Mouse (Mus musculus) gastrocnemius, postnatal 25 days (tissue): Measurements from ENCODE around the gene Hist3h2a. TPM values are rescaled to one million over a fixed set of nuclear protein-coding genes. Genes with fewer than 3 reads are reported as not detected.

Experiments used
- DNase-seq: peaks from one replicate; pipeline ENCODE4 v3.0.0; 2022
- microRNA-seq, 2 experiments: library from miRNA; unstranded; fragments of <30 nt; microRNA quantifications; one replicate each; pipeline ENCODE4 v1.2.0; 2021; ENCODE audit warnings: borderline replicate concordance in 2 of 2
- total RNA-seq, 2 experiments: library from RNA; stranded (reverse); gene quantifications; 1 replicate in 1 of 2; 2 replicates in 1 of 2; pipeline ENCODE4 v1.2.3; 2021

Hist3h2a gene
- total RNA-seq, 2 experiments from 2014 or later = 10.1 to 11.1 TPM

DNA sequence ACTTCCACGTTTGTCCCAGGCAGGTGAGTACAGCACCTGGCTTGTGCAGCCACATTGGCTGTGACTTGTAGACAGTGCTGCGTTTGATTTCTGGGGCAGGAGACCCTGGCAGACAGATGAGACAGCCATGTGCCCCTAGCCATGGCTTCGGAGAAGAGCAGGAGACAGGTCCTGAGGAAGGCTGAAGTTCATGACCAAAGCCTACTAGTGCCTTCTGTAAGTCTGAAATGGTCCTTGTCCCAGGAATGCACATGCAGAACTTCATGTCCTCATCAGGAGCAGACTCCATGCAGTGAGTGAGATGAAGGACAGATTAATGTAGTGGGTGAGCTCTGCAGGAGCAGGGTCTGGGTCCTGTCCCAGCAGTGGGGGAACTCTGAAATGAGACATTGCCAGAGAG, 37.4 kb downstream of the Hist3h2a start:
- no peak for DNase-seq

DNA sequence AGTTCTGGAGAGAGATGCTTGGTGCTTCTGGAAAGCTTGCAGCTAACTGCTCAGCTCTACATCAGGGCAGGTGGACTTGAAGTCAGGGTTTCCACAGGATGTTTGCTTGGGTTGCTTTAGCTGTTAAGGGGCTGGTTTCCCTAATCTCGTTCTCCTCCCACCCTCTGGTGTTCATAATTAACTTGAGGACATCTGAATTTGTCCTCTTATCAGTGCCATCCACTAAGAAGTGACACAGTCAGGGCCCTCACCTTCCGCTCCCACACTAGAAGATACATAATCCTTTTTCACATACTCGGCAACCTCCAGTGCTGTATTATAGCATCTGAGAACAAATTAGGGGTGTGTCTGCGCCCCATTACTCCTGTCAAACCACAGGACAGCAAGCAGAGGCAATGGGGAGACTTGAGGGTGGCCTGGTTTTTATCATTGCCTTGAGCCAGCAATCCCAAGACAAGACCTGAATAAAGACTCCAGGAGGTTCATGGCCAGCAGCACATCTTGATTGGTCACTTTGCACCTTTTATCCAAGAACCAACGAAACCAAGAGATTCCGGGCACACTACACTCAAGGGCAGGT, 38.7 kb downstream of the Hist3h2a start:
- no peak for DNase-seq

DNA sequence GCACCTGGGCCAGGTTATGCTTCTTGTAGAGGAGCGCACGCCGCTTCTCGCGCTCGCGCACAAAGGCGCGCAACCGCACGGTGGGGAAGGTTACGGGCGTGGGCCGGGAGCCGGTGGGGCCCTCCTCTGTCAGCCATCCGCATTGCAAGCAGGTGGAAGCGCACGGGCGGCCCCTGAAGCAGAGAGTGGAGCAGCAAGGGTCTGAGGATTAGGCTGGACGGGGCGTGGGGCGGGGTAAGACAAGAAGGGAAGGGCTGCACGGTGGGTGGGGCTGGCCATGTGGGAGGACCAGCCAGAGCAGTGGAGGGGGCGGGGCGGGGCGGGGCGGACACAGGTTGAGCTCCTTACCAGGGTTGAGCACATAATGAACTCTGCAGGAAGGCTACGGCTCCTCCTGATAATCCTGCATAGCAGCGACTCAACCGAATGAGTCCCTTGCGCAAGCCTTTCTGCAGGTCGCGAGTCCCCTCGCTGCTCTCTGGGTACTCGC, 39.9 kb downstream of the Hist3h2a start:
- no peak for DNase-seq

DNA sequence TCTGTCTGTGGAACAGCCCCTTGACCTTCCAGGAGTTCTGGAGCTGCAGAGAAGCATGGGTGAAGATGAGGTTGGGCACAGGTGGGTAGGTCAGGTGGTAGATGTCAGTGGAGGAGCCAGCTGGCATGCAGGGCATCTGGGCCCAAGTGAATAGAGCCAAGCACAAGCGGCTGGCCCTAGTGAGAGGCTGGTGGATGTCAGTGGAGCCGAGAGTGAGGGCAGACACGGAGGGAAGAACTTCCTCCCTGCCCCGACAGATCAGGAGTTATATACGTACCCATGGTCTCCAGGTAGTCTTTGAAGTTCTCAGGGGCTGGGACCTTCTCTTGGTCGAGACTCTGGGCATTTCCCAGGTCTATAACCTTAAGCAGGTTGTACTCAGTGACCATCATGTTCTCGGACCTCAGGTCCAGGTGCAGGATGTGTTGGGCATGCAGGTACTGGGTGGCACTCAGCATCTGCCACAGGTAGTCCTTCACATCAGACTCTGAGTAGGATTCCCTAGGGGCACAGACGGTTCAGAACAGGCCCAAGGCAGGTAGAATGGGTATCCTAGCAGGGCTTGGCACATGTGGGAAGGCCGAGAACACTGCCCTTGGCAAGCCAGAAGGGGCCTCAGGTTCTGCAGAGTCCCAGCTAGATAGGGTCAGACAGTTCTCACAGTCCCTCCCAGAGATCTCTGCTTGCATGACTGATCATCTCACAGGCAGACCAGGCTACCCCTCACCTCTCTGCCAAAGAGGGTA, 40.7 kb downstream of the Hist3h2a start:
- no peak for DNase-seq

DNA sequence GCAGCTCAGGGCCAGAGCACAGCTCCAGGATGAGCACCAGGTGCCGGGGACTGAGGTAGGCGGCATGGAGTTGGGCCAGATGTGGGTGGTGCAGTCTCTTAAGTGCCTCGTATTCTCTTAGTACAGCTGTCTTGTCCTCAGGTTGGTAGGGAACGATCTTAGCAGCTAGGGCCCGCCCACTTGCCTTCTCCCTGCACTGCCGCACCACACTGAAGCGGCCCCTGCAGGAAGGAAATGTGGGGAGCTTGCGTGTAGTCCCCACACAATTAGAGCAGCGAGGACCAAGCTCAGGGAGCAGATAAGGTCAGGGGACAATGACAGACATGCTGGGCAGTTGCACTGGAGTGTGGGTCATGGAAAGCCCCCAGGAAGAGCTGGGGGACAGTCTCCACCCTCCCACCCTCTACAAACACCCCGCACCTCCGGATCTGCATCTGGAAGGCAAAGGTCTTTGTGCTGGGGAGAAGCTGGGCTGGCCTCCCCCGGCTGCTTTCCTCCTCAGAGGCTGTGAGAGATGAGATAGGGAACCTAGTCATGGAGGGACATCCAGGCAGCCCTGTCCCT, 41.4 kb downstream of the Hist3h2a start:
- DNase-seq = no peak

DNA sequence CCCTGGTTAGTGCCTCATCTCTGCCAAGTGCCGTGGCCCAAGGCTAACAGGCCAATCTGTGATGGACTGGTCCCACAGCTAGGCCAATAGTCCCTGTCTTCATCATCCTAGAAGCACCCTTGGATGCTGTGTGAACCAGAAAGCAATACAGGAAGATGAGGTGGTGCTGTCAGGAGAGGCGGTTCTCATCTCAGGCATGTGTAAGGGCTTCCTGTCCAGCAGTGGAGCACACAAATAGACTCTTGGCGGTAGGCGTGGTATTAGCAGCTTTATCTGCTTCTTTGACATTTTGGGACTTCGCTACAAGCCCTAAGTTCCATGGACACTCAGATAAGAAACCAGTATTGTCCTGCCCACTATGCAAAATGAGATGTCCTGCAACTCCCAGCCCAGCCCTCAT, 43.1 kb downstream of the Hist3h2a start:
- no peak for DNase-seq

DNA sequence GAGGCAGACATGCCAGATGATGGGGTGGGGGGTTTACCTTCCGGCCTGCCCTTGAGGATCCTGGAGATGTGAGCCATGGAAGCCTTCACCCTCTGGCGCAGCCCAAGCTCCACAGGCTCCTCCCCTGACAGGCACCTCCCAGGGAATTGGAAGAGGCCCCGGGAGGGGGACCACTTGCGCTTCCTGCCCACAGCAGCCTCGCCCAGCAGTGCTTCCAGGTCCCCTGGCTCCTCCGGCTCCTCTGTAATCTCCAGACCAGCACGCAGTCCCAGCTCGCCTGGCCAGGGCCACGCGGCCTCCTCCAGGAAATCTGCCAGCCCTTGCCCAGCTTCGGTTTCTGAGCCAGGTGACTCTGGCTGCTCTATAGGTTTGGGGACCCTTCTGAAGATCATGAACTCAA, 44.7 kb downstream of the Hist3h2a start:
- DNase-seq = no peak

DNA sequence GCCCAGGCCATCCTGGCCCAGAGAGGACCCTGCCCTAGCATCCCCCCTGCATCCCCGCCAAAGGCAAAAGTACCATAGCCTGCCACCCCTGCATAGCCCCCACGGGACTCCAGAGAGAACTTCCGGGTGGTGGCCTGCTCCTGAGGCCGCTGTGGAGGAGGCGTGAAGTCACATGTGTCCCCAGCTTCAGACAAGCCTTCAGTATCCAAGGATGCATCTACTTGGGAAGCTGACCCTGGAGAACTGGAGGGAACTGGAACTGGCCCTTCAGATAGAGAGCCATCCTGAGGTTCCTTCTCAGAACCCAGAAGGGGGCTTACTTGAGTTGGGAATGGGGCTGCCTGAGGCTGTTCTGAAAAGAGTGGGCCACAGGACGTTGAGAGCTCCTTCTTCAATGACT, 45.3 kb downstream of the Hist3h2a start:
- DNase-seq = no peak

GRCm38 (mm10) chr11:59000635-59001034, 46.1 kb downstream of the Hist3h2a start:
- no peak for DNase-seq

DNA sequence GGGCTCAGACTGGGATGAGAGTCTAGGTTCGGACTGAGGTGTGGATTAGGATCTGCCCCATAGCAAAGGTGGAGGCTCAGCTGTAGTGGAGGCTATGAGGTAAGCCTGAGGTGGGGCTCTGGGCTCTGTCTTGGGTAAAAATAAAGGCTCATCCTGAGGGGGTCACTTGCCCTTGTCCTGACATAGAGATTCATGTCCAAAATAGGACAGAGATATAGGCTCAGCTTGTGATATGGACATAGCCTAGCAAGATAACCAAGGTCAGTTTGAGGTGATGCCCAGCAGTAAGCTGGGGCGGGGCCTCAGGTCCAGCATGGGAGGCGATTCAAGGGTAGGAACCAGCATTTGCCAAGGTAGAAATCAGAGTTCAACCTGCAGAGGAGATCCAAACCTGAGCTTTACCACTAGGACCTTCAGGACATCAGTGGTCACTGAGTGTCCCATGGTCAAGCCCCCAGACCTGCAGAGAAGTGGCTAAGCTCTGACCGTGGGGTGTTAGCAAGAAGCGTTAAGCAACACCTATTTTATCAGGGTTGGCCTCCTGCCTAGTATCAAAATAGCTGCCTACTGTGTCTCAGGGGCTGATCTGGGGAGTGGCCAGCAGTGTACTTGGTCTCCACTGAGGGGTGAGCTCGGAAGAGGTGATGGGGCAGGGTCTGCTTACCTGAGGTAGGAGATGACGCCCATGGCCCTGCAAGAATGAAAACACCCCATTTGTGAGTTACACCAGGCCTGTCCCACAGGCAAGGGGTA, 48.0 kb downstream of the Hist3h2a start:
- no peak for DNase-seq

Small RNAs within 50 kb of the gene (microRNA-seq; reads per million reads assigned to microRNA genes)
- 0 to 0.26 reads per million in 2 experiments for gene Gm44313

Other genes with a start within 250 kb of the Hist3h2a start
- not detected for gene Olfr318, start 230.7 kb upstream of the Hist3h2a start, total RNA-seq
- not detected for gene Olfr317, start 215.5 kb upstream of the Hist3h2a start, total RNA-seq
- gene Olfr316, start 202.0 kb upstream of the Hist3h2a start, total RNA-seq = not detected
- gene Olfr315, start 181.5 kb upstream of the Hist3h2a start, total RNA-seq = not detected
- not detected for gene Olfr314, start 171.7 kb upstream of the Hist3h2a start, total RNA-seq
- gene Fam183b, start 152.7 kb upstream of the Hist3h2a start, total RNA-seq = not detected
- not detected for gene Olfr313, start 139.7 kb upstream of the Hist3h2a start, total RNA-seq
- gene Olfr312, start 125.4 kb upstream of the Hist3h2a start, total RNA-seq = not detected
- not detected for gene Olfr311, start 115.4 kb upstream of the Hist3h2a start, total RNA-seq
- 1 to 10 TPM in 1 of 2 experiments, under 1 TPM in 1; 0.61 to 1.0 TPM for gene Gm12258, start 107.5 kb upstream of the Hist3h2a start, total RNA-seq
- gene 2810021J22Rik, start 87.5 kb upstream of the Hist3h2a start, total RNA-seq = 1 to 10 TPM in 1 of 2 experiments, under 1 TPM in 1; 0.90 to 1.4 TPM
- gene Zfp39, start 50.5 kb upstream of the Hist3h2a start, total RNA-seq = 1 to 10 TPM; 2.7 to 3.0 TPM
- not detected for gene Btnl10, start 36.8 kb upstream of the Hist3h2a start, total RNA-seq
- 100 to 1,000 TPM in 1 of 2 experiments, 10 to 100 TPM in 1; 99.3 to 105 TPM for gene Rnf187, start 15.8 kb upstream of the Hist3h2a start, total RNA-seq
- 1 to 10 TPM; 1.1 to 1.2 TPM for gene Hist3h2ba, start 5.8 kb upstream of the Hist3h2a start, total RNA-seq
- gene Trim17, start within 50 bp of the Hist3h2a start, total RNA-seq = under 1 TPM; 0.13 to 0.18 TPM
- gene Trim11, start 23.4 kb downstream of the Hist3h2a start, total RNA-seq = 1 to 10 TPM; 6.7 to 8.1 TPM
- gene Obscn, start 181.7 kb downstream of the Hist3h2a start, total RNA-seq = 1,000 to 10,000 TPM; 1,440 to 1,520 TPM
- gene Iba57, start 209.1 kb downstream of the Hist3h2a start, total RNA-seq = 1 to 10 TPM; 7.3 to 9.3 TPM
- under 1 TPM; 0.33 to 0.48 TPM for gene Gjc2, start 228.5 kb downstream of the Hist3h2a start, total RNA-seq
- gene Guk1, start 237.5 kb downstream of the Hist3h2a start, total RNA-seq = 10 to 100 TPM; 18.7 to 24.5 TPM
- gene Mrpl55, start 247.8 kb downstream of the Hist3h2a start, total RNA-seq = 10 to 100 TPM; 47.8 to 48.4 TPM